Mouse (Mus musculus) G1E (cell line): ENCODE data around the gene Dyrk1a.

Experiments
- CTCF ChIP-seq: IDR thresholded peaks from 2 replicates; pipeline ENCODE4 v1.5.1; 2012; ENCODE audit warnings: low read depth, low read length, inconsistent platforms, mixed read lengths
- GATA1 ChIP-seq: IDR thresholded peaks from 2 replicates; pipeline ENCODE4 v1.6.1; 2012; ENCODE audit warnings: borderline replicate concordance, low read length, inconsistent platforms, mixed read lengths
- GATA2 ChIP-seq: IDR thresholded peaks from 2 replicates; pipeline ENCODE4 v1.6.1; 2012; ENCODE audit warnings: low read depth, low read length, inconsistent platforms, borderline replicate concordance
- POLR2AphosphoS5 ChIP-seq: IDR thresholded peaks from 2 replicates; pipeline ENCODE4 v1.6.1; 2012; ENCODE audit warnings: low read depth, low read length, inconsistent platforms; ENCODE audit not compliant: insufficient replicate concordance
- TAL1 ChIP-seq: conservative IDR thresholded peaks from 2 replicates; pipeline ENCODE4 v1.6.1; 2012; ENCODE audit warnings: low read depth, low read length, inconsistent platforms, mixed read lengths

DNA sequence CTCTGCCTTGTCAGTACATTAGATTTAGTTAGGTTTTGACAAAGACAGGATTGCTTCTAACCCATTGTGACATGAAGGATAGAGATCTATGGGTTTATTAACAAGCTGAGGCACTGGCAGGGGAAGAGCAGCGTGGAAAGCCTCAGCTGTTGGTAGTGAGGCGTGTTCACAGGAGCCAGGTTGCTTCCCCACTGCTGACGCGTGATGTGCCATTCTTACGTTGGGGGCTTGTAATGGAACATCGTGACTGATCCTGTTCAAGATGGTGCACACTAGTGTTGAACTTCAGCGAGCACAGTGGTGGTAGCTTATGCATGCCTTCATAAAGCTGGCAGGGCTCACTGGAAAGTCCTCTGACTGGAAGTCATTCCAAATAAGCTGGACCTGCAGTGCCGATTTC lies 21.2 kb downstream of the Dyrk1a start:
- TF ChIP-seq CTCF (no peak), GATA1 (no peak), TAL1 (no peak), GATA2 (no peak), POLR2AphosphoS5 (no peak)
